Mouse (Mus musculus) T-helper 17 cell (primary cell): ENCODE measurements around the gene Iffo2.

Source experiments
- in situ Hi-C, 2 experiments: fragments of 300-600 bp; cut with MboI, MseI; formaldehyde crosslinking; loops; 1 replicate in 1 of 2; 2 replicates in 1 of 2; pipeline ENCODE4 v1.15.1; 2025; ENCODE audit warnings: high pct_unique_total_duplicates in 2 of 2

The Iffo2 gene

GRCm38 (mm10) chr4:139602357-139603244 lies 72.3 kb downstream of the Iffo2 start, which contains the start of gene Gm21969:
Gm21969 (plus strand) TSS chr4:139603186.
- in situ Hi-C loops: loop anchor here in 1 of 2 experiments (25.0 kb wide), 1 partner anchor 1935 kb away; the partner anchor contains the start of gene Spen

GRCm38 (mm10) chr4:139605216-139605615 lies 74.9 kb downstream of the Iffo2 start:
- in situ Hi-C loops: loop anchor here in 1 of 2 experiments (25.0 kb wide), 1 partner anchor 1932 kb away; the partner anchor contains the start of gene Spen

- in situ Hi-C loops: loop anchor here in 1 of 2 experiments (25.0 kb wide), 1 partner anchor 1931 kb away; the partner anchor contains the start of gene Spen
These were observed 76.4 kb downstream of the Iffo2 start for GRCm38 (mm10) chr4:139606732-139607131.

GRCm38 (mm10) chr4:139608975-139609374 lies 78.6 kb downstream of the Iffo2 start:
- in situ Hi-C loops: loop anchor here in 1 of 2 experiments (25.0 kb wide), 1 partner anchor 1928 kb away; the partner anchor contains the start of gene Spen

- in situ Hi-C loops: loop anchor here (5.0 to 25.0 kb wide), 4 partner anchors 34 to 1926 kb away; partner anchors contain the start of gene Spen (in 1 of the 2)
These were observed 80.6 kb downstream of the Iffo2 start for GRCm38 (mm10) chr4:139610954-139611353.

- in situ Hi-C loops: loop anchor here (5.0 to 25.0 kb wide), 4 partner anchors 34 to 1926 kb away; partner anchors contain the start of gene Spen (in 1 of the 2)
These were observed 81.2 kb downstream of the Iffo2 start for GRCm38 (mm10) chr4:139611542-139611953.

- in situ Hi-C loops: loop anchor here (5.0 to 25.0 kb wide), 4 partner anchors 37 to 1923 kb away; partner anchors contain the start of gene Spen (in 1 of the 2)
These were observed 84.3 kb downstream of the Iffo2 start for GRCm38 (mm10) chr4:139614524-139615260.

GRCm38 (mm10) chr4:139616276-139617000 lies 86.1 kb downstream of the Iffo2 start:
- in situ Hi-C loops: loop anchor here in 1 of 2 experiments (25.0 kb wide), 1 partner anchor 1921 kb away; the partner anchor contains the start of gene Spen

GRCm38 (mm10) chr4:139617001-139617364 lies 86.6 kb downstream of the Iffo2 start:
- in situ Hi-C loops: loop anchor here in 1 of 2 experiments (25.0 kb wide), 1 partner anchor 1920 kb away; the partner anchor contains the start of gene Spen

GRCm38 (mm10) chr4:139619765-139620164 lies 89.4 kb downstream of the Iffo2 start:
- in situ Hi-C loops: loop anchor here in 1 of 2 experiments (25.0 kb wide), 1 partner anchor 1918 kb away; the partner anchor contains the start of gene Spen

- in situ Hi-C loops: loop anchor here in 1 of 2 experiments (25.0 kb wide), 1 partner anchor 1915 kb away; the partner anchor contains the start of gene Spen
These were observed 92.3 kb downstream of the Iffo2 start, which contains the start of gene Aldh4a1 for GRCm38 (mm10) chr4:139622373-139623282. Aldh4a1 (plus strand) TSS chr4:139622866.

- in situ Hi-C loops: loop anchor here in 1 of 2 experiments (25.0 kb wide), 1 partner anchor 1914 kb away; the partner anchor contains the start of gene Spen
These were observed 93.2 kb downstream of the Iffo2 start for GRCm38 (mm10) chr4:139623434-139624115.

GRCm38 (mm10) chr4:139624116-139624489 lies 93.8 kb downstream of the Iffo2 start:
- in situ Hi-C loops: loop anchor here in 1 of 2 experiments (25.0 kb wide), 1 partner anchor 1913 kb away; the partner anchor contains the start of gene Spen

GRCm38 (mm10) chr4:139624706-139625105 lies 94.4 kb downstream of the Iffo2 start:
- in situ Hi-C loops: loop anchor here in 1 of 2 experiments (25.0 kb wide), 1 partner anchor 1913 kb away; the partner anchor contains the start of gene Spen

GRCm38 (mm10) chr4:139627361-139627760 lies 97.0 kb downstream of the Iffo2 start:
- in situ Hi-C loops: no loop called here

GRCm38 (mm10) chr4:139630171-139630570 lies 99.8 kb downstream of the Iffo2 start:
- in situ Hi-C loops: loop anchor here (5.0 kb wide), 2 partner anchors 113 to 163 kb away; no protein-coding TSS in a partner anchor

GRCm38 (mm10) chr4:139631141-139631540 lies 100.8 kb downstream of the Iffo2 start:
- in situ Hi-C loops: loop anchor here (5.0 kb wide), 2 partner anchors 114 to 164 kb away; no protein-coding TSS in a partner anchor
